16 mouse cellular contexts compared by ENCODE assay signal in the genomic region with DNA sequence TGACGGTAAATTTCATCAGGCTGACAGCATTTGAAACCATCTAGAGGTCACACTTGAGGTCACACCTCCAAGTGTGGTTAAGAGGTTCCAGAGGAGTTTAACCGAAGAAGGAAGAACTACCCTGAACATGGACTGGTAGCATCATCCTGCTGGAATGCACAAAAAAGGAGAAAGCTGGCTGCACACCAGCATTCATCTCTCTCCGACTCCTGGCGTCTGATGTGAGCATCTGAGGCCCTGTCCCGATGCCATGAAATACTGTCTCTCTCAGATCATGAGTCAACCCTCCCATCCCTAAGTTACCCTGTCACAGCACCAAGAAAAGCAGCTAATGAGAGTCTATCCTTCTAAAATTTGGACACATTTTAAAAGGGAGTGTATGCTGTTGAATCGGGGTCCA. TPM values are rescaled to one million over a fixed set of nuclear protein-coding genes. Genes with fewer than 3 reads are reported as not detected.
DNase-seq lines count a peak whose midpoint lies in the region; TF ChIP-seq lines count a peak whose summit lies in the region.
"Had no signal": no experiment of that assay in that cellular context is flagged by ENCODE, and none has a peak within 500 bp of the region (broad histone marks: within the 10 kb centered on the region; RNA-seq: fewer than 3 reads in every experiment).

No protein-coding gene starts in this region.

- no peaks in the 10 kb centered on the region for H3K4me1 ChIP-seq in lung, adult 2 months (ENCODE audit: control insufficient read depth, insufficient read depth, low read length)
- H3K4me1 ChIP-seq in limb, embryonic 10.5 days, result peaks cover 42% of the 10 kb centered on the region

- DNase-seq in gastrocnemius, postnatal 10 days, result peak; percentile 24
- no peak for DNase-seq in gastrocnemius, postnatal 36 days
- DNase-seq in lung, postnatal 10 days, result peak; percentile 62
- no peak for DNase-seq in lung, adult 2 months
- peak; percentile 54 for DNase-seq in brain, adult 2 months (ENCODE audit: low read depth, low spot score)
- DNase-seq in limb, embryonic 10.5 days (ENCODE audit: low spot score), result no peak
- no peak for DNase-seq in left cerebral cortex, adult 9 months (ENCODE audit: low spot score in 2 of 2)
- no peak for DNase-seq in right cerebral cortex, postnatal 4 days
- DNase-seq: adrenal gland, adult 8-10 months; cerebellum, adult 8-10 months; heart, postnatal 14 days; kidney, postnatal 25 days; thymus, adult 18-20 months had no signal

- peaks cover 6% of the 10 kb centered on the region; the same call in 1 of the 2 replicates for H3K27me3 ChIP-seq in limb, embryonic 10.5 days (ENCODE audit: low read depth, poor library complexity, severe bottlenecking)
- H3K27me3 ChIP-seq: CH12.LX had no signal

- no peaks in the 10 kb centered on the region for H3K9me3 ChIP-seq in limb, embryonic 10.5 days (replicated peaks)
- H3K9me3 ChIP-seq: embryonic facial prominence, embryonic 13.5 days had no signal

- WGBS in lung, adult 2 months, result 71% methylated on average over 6 of the region's 6 CpGs
- WGBS in limb, embryonic 10.5 days, result 69% methylated on average over 6 of the region's 6 CpGs

- intact Hi-C loops in gastrocnemius, postnatal 36 days (cut with DNase I), result no loop called here

- TF ChIP-seq CTCF in lung, adult 2 months (IDR thresholded peaks at IDR 0.05; ENCODE audit: insufficient read depth, low read length), result no peak

- peak overlapping the region; percentile 70; the same call in 1 of the 2 replicates for H3K27ac ChIP-seq in limb, embryonic 10.5 days
- H3K27ac ChIP-seq: embryonic facial prominence, embryonic 13.5 days; hindbrain, embryonic 14.5 days had no signal

- H3K4me3 ChIP-seq in lung, adult 2 months (replicated peaks; ENCODE audit: extremely low read depth, low read depth, low read length), result no peak overlapping the region
- H3K4me3 ChIP-seq in limb, embryonic 10.5 days, result no peak overlapping the region
- H3K4me3 ChIP-seq: embryonic facial prominence, embryonic 13.5 days had no signal

- no peaks in the 10 kb centered on the region for H3K36me3 ChIP-seq in limb, embryonic 10.5 days
- H3K36me3 ChIP-seq: embryonic facial prominence, embryonic 13.5 days had no signal

- TF ChIP-seq POLR2A in lung, adult 2 months (IDR thresholded peaks at IDR 0.05; ENCODE audit: borderline replicate concordance, extremely low read depth, low read depth, low read length), result no peak

RNA-seq across cellular contexts. Expression of a gene that starts 17.6 kb away (rescaled TPM):
- total RNA-seq in gastrocnemius, postnatal 10 days (2021), result 10 to 100 TPM in 1 of 2 experiments, 1 to 10 TPM in 1; 8.7 to 10.9 TPM
- 1 to 10 TPM; 2.1 to 3.9 TPM for total RNA-seq in gastrocnemius, postnatal 36 days (2021)
- polyA plus RNA-seq in lung, adult 2 months (2012; rRNA removed), result 3.8 and 7.5 TPM in 2 replicates
- polyA plus RNA-seq in limb, embryonic 10.5 days (2016; fragmentation: Nextera tagmentation; extraction: Ambion mirVana), result 23.0 and 23.5 TPM in 2 replicates
- total RNA-seq: CH12.LX had no signal

Comparison
In these comparisons a context has a peak if more than half of its experiments do, and no peak if none do; other contexts are left out.
1. DNase-seq: peak in gastrocnemius, postnatal 10 days (single experiment), lung, postnatal 10 days (single experiment) and brain, adult 2 months (single experiment); none in gastrocnemius, postnatal 36 days (0 of 2), lung, adult 2 months (single experiment), limb, embryonic 10.5 days (single experiment), left cerebral cortex, adult 9 months (0 of 2) and right cerebral cortex, postnatal 4 days (single experiment).